Mouse (Mus musculus): ENCODE data around the gene Mllt11. TPM values are rescaled to one million over a fixed set of nuclear protein-coding genes. Genes with fewer than 3 reads are reported as not detected.

The Mllt11 gene
- polyA plus RNA-seq (2014; fragmentation: Nextera tagmentation; extraction: Ambion mirVana) = 506 and 653 TPM in 2 replicates

GRCm38 (mm10) chr3:95231298-95232221 lies at the start of gene Mllt11:
Mllt11 (minus strand) TSS chr3:95232171.
- Histone ChIP-seq H3K4me3 (ENCODE audit: low read depth, low read length) (peak within 1 kb of the TSS; percentile 81; the same call in 1 of the 2 replicates), H3K27ac (ENCODE audit: low read depth, low read length) (peak within 1 kb of the TSS; percentile 92; the same call in 1 of the 2 replicates), H3K4me2 (ENCODE audit: low read depth, low read length) (peak within 1 kb of the TSS; percentile 96), H3K4me1 (ENCODE audit: control insufficient read depth, insufficient read depth, low read length) (peaks cover 29% of the 10 kb centered on the region), H3K27me3 (ENCODE audit: control insufficient read depth, insufficient read depth, low read length) (no peaks in the 10 kb centered on the region), H3K9ac (replicated peaks; ENCODE audit: low read depth, low read length) (0 out of 2 replicates have a peak within 1 kb of the TSS, but pooled peaks have one; percentile 1), H3K9me3 (ENCODE audit: control insufficient read depth, low read length) (no peaks in the 10 kb centered on the region), H3K36me3 (ENCODE audit: control insufficient read depth, insufficient read depth, low read length) (peaks cover 37% of the 10 kb centered on the region)
- WGBS = 75% methylated on average over 13 of the region's 13 CpGs
- ATAC-seq (ENCODE audit: low read depth) = no peak

- peak; percentile 90 for ATAC-seq (ENCODE audit: low read depth)
- Histone ChIP-seq H3K9me3 (ENCODE audit: control insufficient read depth, low read length) (no peaks in the 10 kb centered on the region), H3K4me2 (ENCODE audit: low read depth, low read length) (peak within 1 kb of the TSS; percentile 57), H3K27me3 (ENCODE audit: control insufficient read depth, insufficient read depth, low read length) (no peaks in the 10 kb centered on the region), H3K27ac (ENCODE audit: low read depth, low read length) (peak within 1 kb of the TSS; percentile 88), H3K9ac (replicated peaks; ENCODE audit: low read depth, low read length) (peak within 1 kb of the TSS; percentile 88), H3K36me3 (ENCODE audit: control insufficient read depth, insufficient read depth, low read length) (no peaks in the 10 kb centered on the region), H3K4me3 (ENCODE audit: low read depth, low read length) (peak within 1 kb of the TSS; percentile 57), H3K4me1 (ENCODE audit: control insufficient read depth, insufficient read depth, low read length) (peaks cover 21% of the 10 kb centered on the region)
- under 1% methylated on average over 53 of the region's 53 CpGs for WGBS
Measured at GRCm38 (mm10) chr3:95281216-95282126, 49.5 kb upstream of the Mllt11 start, which contains the start of the genes Mindy1 and Prune1. Mindy1 (plus strand) TSS chr3:95281345. Prune1 (minus strand) TSS chr3:95282076.

- Histone ChIP-seq H3K27me3 (ENCODE audit: control insufficient read depth, insufficient read depth, low read length) (no peaks in the 10 kb centered on the region), H3K4me3 (ENCODE audit: low read depth, low read length) (peak overlapping the region; percentile 57), H3K9ac (replicated peaks; ENCODE audit: low read depth, low read length) (peak overlapping the region; percentile 88), H3K4me2 (ENCODE audit: low read depth, low read length) (peak overlapping the region; percentile 57), H3K9me3 (ENCODE audit: control insufficient read depth, low read length) (no peaks in the 10 kb centered on the region), H3K27ac (ENCODE audit: low read depth, low read length) (peak overlapping the region; percentile 85), H3K4me1 (ENCODE audit: control insufficient read depth, insufficient read depth, low read length) (peaks cover 21% of the 10 kb centered on the region), H3K36me3 (ENCODE audit: control insufficient read depth, insufficient read depth, low read length) (no peaks in the 10 kb centered on the region)
- WGBS = 36% methylated on average over 8 of the region's 8 CpGs
- no peak for ATAC-seq (ENCODE audit: low read depth)
Measured at GRCm38 (mm10) chr3:95280747-95281146, 48.8 kb upstream of the Mllt11 start.

DNA sequence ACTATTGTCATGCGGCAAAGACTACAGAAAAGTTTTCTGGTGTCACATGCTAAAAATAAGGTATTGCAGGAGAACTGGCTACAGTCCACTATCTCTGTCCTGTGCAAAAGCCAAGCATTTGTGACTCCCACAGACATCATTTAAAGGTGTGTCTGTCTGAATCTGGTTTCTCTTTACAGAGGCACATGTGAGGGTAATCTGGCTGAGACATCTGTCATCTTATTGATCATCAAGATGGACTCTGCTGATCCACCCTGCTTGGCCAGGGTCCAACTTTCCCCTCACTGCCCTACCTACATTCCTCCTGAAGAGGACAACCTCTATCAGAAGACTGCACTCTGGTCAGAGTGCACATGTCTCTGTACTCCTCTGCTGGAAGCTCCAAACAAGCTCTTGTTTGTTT lies 45.2 kb upstream of the Mllt11 start:
- no peaks in the 10 kb centered on the region for H3K27me3 ChIP-seq (ENCODE audit: control insufficient read depth, insufficient read depth, low read length)
- WGBS = 91% methylated on average over 1 of the region's 1 CpGs
- H3K36me3 ChIP-seq (ENCODE audit: control insufficient read depth, insufficient read depth, low read length) = no peaks in the 10 kb centered on the region
- H3K4me2 ChIP-seq (ENCODE audit: low read depth, low read length) = no peak overlapping the region
- H3K27ac ChIP-seq (ENCODE audit: low read depth, low read length) = no peak overlapping the region
- no peak overlapping the region for H3K4me3 ChIP-seq (ENCODE audit: low read depth, low read length)
- no peak overlapping the region for H3K9ac ChIP-seq (replicated peaks; ENCODE audit: low read depth, low read length)
- ATAC-seq (ENCODE audit: low read depth) = no peak
- 0 out of 2 replicates have a peak, but pooled peaks cover 3% of the 10 kb centered on the region for H3K4me1 ChIP-seq (ENCODE audit: control insufficient read depth, insufficient read depth, low read length)
- no peaks in the 10 kb centered on the region for H3K9me3 ChIP-seq (ENCODE audit: control insufficient read depth, low read length)

DNA sequence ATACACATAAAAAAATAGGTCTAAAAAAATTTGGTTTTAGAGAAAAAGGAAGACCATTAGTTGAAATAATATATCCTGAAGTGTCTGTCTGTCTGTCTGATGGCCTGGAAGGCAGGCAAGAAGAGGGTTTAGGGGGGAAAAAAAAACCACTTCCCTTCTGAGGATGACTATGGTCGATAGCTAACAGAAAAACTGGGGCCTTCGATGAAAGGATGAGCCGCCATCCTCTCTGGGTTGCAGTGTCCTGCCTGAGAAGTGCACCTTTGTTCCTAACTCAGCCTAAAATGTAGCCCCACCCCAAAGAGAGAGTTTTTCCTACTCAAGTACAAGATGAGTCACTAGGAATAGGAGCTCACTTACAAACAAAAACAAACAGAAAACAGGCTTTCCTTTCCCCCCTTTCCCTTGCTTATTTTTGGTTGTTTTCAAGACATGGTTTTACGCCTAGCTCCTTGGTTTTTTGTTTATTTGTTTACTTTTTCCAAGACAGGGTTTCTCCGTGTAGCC lies 44.5 kb upstream of the Mllt11 start:
- Histone ChIP-seq H3K36me3 (ENCODE audit: control insufficient read depth, insufficient read depth, low read length) (no peaks in the 10 kb centered on the region), H3K4me2 (ENCODE audit: low read depth, low read length) (no peak overlapping the region), H3K27ac (ENCODE audit: low read depth, low read length) (no peak overlapping the region), H3K9me3 (ENCODE audit: control insufficient read depth, low read length) (no peaks in the 10 kb centered on the region), H3K9ac (replicated peaks; ENCODE audit: low read depth, low read length) (no peak overlapping the region), H3K4me1 (ENCODE audit: control insufficient read depth, insufficient read depth, low read length) (0 out of 2 replicates have a peak, but pooled peaks cover 3% of the 10 kb centered on the region), H3K4me3 (ENCODE audit: low read depth, low read length) (no peak overlapping the region), H3K27me3 (ENCODE audit: control insufficient read depth, insufficient read depth, low read length) (no peaks in the 10 kb centered on the region)
- no peak for ATAC-seq (ENCODE audit: low read depth)
- WGBS = 85% methylated on average over 5 of the region's 5 CpGs

GRCm38 (mm10) chr3:95275161-95275560 lies 43.2 kb upstream of the Mllt11 start:
- Histone ChIP-seq H3K27ac (ENCODE audit: low read depth, low read length) (no peak overlapping the region), H3K27me3 (ENCODE audit: control insufficient read depth, insufficient read depth, low read length) (no peaks in the 10 kb centered on the region), H3K4me1 (ENCODE audit: control insufficient read depth, insufficient read depth, low read length) (no peaks in the 10 kb centered on the region), H3K36me3 (ENCODE audit: control insufficient read depth, insufficient read depth, low read length) (no peaks in the 10 kb centered on the region), H3K9me3 (ENCODE audit: control insufficient read depth, low read length) (no peaks in the 10 kb centered on the region), H3K4me3 (ENCODE audit: low read depth, low read length) (no peak overlapping the region), H3K4me2 (ENCODE audit: low read depth, low read length) (no peak overlapping the region), H3K9ac (replicated peaks; ENCODE audit: low read depth, low read length) (no peak overlapping the region)
- ATAC-seq (ENCODE audit: low read depth) = no peak
- 88% methylated on average over 6 of the region's 6 CpGs for WGBS

DNA sequence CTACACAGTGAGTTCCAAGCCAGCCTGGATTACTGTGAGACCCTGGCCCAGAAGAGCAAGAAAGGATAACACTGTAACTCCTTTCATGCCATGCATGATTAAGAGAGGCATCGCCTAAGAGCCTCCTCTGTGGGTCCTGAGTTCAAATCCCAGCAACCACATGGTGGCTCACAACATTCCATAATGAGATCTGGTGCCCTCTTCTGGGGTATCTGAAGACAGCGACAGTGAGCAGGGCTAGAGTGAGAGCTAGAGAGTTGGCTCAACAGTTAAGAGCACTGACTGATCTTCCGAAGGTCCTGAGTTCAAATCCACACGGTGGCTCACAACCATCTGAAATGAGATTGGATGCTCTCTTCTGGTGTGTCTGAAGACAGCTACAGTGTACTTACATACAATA lies 42.5 kb upstream of the Mllt11 start:
- no peak overlapping the region for H3K4me3 ChIP-seq (ENCODE audit: low read depth, low read length)
- no peak overlapping the region for H3K27ac ChIP-seq (ENCODE audit: low read depth, low read length)
- no peak for ATAC-seq (ENCODE audit: low read depth)
- no peaks in the 10 kb centered on the region for H3K36me3 ChIP-seq (ENCODE audit: control insufficient read depth, insufficient read depth, low read length)
- WGBS = 91% methylated on average over 4 of the region's 4 CpGs
- H3K9me3 ChIP-seq (ENCODE audit: control insufficient read depth, low read length) = no peaks in the 10 kb centered on the region
- no peak overlapping the region for H3K9ac ChIP-seq (replicated peaks; ENCODE audit: low read depth, low read length)
- no peak overlapping the region for H3K4me2 ChIP-seq (ENCODE audit: low read depth, low read length)
- no peaks in the 10 kb centered on the region for H3K27me3 ChIP-seq (ENCODE audit: control insufficient read depth, insufficient read depth, low read length)
- no peaks in the 10 kb centered on the region for H3K4me1 ChIP-seq (ENCODE audit: control insufficient read depth, insufficient read depth, low read length)

- 87% methylated on average over 5 of the region's 5 CpGs for WGBS
- Histone ChIP-seq H3K9ac (replicated peaks; ENCODE audit: low read depth, low read length) (no peak overlapping the region), H3K9me3 (ENCODE audit: control insufficient read depth, low read length) (no peaks in the 10 kb centered on the region), H3K4me1 (ENCODE audit: control insufficient read depth, insufficient read depth, low read length) (no peaks in the 10 kb centered on the region), H3K27me3 (ENCODE audit: control insufficient read depth, insufficient read depth, low read length) (no peaks in the 10 kb centered on the region), H3K4me2 (ENCODE audit: low read depth, low read length) (no peak overlapping the region), H3K4me3 (ENCODE audit: low read depth, low read length) (no peak overlapping the region), H3K36me3 (ENCODE audit: control insufficient read depth, insufficient read depth, low read length) (no peaks in the 10 kb centered on the region), H3K27ac (ENCODE audit: low read depth, low read length) (no peak overlapping the region)
- ATAC-seq (ENCODE audit: low read depth) = no peak
Measured at GRCm38 (mm10) chr3:95273471-95273870, 41.5 kb upstream of the Mllt11 start.
